Mouse (Mus musculus) olfactory bulb, adult 2 months (tissue): ENCODE data around the gene Rhoq.

Experiments
- CTCF ChIP-seq: fragments of 200-500 bp; IDR thresholded peaks from 2 replicates; pipeline ENCODE4 v1.5.1; 2012; ENCODE audit warnings: low read depth, mild to moderate bottlenecking, low read length, moderate library complexity; ENCODE audit not compliant: insufficient read depth
- POLR2A ChIP-seq: fragments of 200-500 bp; IDR thresholded peaks from 2 replicates; pipeline ENCODE4 v1.6.1; 2012; ENCODE audit warnings: mild to moderate bottlenecking, low read depth, low read length, moderate library complexity; ENCODE audit not compliant: insufficient read depth

GRCm38 (mm10) chr17:86946078-86946477, 16.8 kb upstream of the Rhoq start:
- TF ChIP-seq POLR2A (no peak), CTCF (no peak)
